Mouse (Mus musculus): ENCODE results near the gene Mtg1. TPM values are rescaled to one million over a fixed set of nuclear protein-coding genes. Genes with fewer than 3 reads are reported as not detected.

Mtg1 gene
- polyA plus RNA-seq (2016; fragmentation: Nextera tagmentation; extraction: Ambion mirVana): 28.3 and 28.9 TPM in 2 replicates

- peaks cover 6% of the 10 kb centered on the region for H3K4me1 ChIP-seq (replicated peaks)
- H3K27ac ChIP-seq (ENCODE audit: poor library complexity, severe bottlenecking): peak within 1 kb of the TSS; percentile 37
- peak within 1 kb of the TSS; percentile 80 for H3K4me2 ChIP-seq
- no peaks in the 10 kb centered on the region for H3K9me3 ChIP-seq (replicated peaks)
- H3K27me3 ChIP-seq (replicated peaks): no peaks in the 10 kb centered on the region
- H3K4me3 ChIP-seq: peak within 1 kb of the TSS; percentile 81
- H3K36me3 ChIP-seq: peaks cover 8% of the 10 kb centered on the region; the same call in 1 of the 2 replicates
- peak; percentile 98 for ATAC-seq (ENCODE audit: insufficient number of reproducible peaks, low FRiP score)
- WGBS: 1% methylated on average over 39 of the region's 39 CpGs
- peak within 1 kb of the TSS; percentile 84 for H3K9ac ChIP-seq
Measured at GRCm38 (mm10) chr7:140137135-140138020, at the start of gene Mtg1. Gene Mtg1 (plus strand): TSS chr7:140137564.

GRCm38 (mm10) chr7:140090601-140091000 is 46.8 kb upstream of the Mtg1 start:
- Histone ChIP-seq H3K36me3 (no peaks in the 10 kb centered on the region), H3K9ac (no peak overlapping the region), H3K4me1 (replicated peaks) (peaks cover 9% of the 10 kb centered on the region; the same call in 1 of the 2 replicates), H3K4me2 (no peak overlapping the region), H3K27ac (ENCODE audit: poor library complexity, severe bottlenecking) (no peak overlapping the region), H3K27me3 (replicated peaks) (no peaks in the 10 kb centered on the region; the same call in 1 of the 2 replicates), H3K4me3 (no peak overlapping the region), H3K9me3 (replicated peaks) (no peaks in the 10 kb centered on the region)
- ATAC-seq (ENCODE audit: insufficient number of reproducible peaks, low FRiP score): no peak
- WGBS: 81% methylated on average over 10 of the region's 10 CpGs

DNA sequence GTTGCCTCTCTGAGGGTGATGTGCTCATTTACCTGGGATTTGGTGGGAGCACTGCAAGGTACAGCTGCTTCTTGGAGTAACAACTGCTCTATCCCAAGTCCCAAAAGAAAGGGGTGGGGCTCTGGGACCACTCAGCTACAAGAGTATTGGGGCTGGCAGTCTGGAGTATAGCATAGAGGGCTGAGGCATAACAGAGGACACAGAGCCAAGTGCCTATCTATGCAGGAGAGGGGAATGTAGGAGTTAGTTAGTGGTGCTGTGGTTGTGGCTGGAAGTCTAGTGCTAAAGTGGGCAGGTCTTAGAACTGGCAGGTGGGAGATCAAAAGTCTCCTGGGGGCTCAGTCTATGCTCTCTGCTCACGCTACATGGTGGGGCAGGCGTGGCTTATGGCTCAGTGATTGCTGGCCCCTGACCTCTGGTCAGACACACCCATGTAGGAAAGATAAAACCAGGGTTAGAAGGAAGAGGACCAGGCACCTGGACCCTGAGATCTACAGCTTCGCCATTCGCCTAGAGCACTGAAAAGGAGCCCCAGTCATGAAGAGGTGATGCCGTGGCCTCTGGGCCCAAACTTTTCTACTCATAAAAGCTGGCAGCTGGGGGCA is 44.3 kb upstream of the Mtg1 start, which contains the start of gene Prap1:
Prap1 (plus strand) TSS at position 472 of the 605 bp plus-strand sequence.
- 66% methylated on average over 5 of the region's 5 CpGs for WGBS

DNA sequence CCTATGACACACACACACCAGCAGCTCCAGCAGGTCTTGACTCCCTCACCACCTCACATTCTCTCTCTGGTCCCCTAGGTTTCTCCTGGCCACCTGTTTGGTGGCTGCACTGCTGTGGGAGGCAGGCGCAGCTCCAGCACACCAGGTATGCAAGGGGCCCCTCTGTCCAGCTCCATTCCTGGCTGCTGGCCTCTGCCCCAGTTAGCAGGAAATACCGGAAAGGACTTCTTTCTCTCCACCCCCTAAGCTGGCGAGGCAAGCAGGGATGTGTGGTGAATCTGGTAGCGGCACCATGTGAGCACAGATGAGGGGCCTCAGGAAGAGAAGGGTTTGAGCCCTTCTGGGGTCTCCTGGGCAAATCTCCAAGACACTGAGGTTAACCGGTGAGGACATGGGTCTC is 42.4 kb upstream of the Mtg1 start:
- Histone ChIP-seq H3K9me3 (replicated peaks) (no peaks in the 10 kb centered on the region), H3K4me1 (replicated peaks) (peaks cover 9% of the 10 kb centered on the region; the same call in 1 of the 2 replicates), H3K4me2 (no peak overlapping the region), H3K4me3 (no peak overlapping the region), H3K27me3 (replicated peaks) (no peaks in the 10 kb centered on the region; the same call in 1 of the 2 replicates), H3K9ac (no peak overlapping the region), H3K36me3 (peaks cover 19% of the 10 kb centered on the region), H3K27ac (ENCODE audit: poor library complexity, severe bottlenecking) (no peak overlapping the region)
- whole genome bisulfite sequencing: 55% methylated on average over 5 of the region's 5 CpGs
- no peak for ATAC-seq (ENCODE audit: insufficient number of reproducible peaks, low FRiP score)

More for the DNA sequence above, 44.3 kb upstream of the Mtg1 start, which contains the start of gene Prap1:
- H3K9ac ChIP-seq: no peak within 1 kb of the TSS
- H3K27me3 ChIP-seq (replicated peaks): no peaks in the 10 kb centered on the region; the same call in 1 of the 2 replicates
- no peak within 1 kb of the TSS for H3K4me3 ChIP-seq
- no peak within 1 kb of the TSS for H3K4me2 ChIP-seq
- no peak within 1 kb of the TSS for H3K27ac ChIP-seq (ENCODE audit: poor library complexity, severe bottlenecking)
- H3K9me3 ChIP-seq (replicated peaks): no peaks in the 10 kb centered on the region
- H3K4me1 ChIP-seq (replicated peaks): peaks cover 9% of the 10 kb centered on the region; the same call in 1 of the 2 replicates
- 0 out of 2 replicates have a peak, but pooled peaks cover 3% of the 10 kb centered on the region for H3K36me3 ChIP-seq
- no peak for ATAC-seq (ENCODE audit: insufficient number of reproducible peaks, low FRiP score)

DNA sequence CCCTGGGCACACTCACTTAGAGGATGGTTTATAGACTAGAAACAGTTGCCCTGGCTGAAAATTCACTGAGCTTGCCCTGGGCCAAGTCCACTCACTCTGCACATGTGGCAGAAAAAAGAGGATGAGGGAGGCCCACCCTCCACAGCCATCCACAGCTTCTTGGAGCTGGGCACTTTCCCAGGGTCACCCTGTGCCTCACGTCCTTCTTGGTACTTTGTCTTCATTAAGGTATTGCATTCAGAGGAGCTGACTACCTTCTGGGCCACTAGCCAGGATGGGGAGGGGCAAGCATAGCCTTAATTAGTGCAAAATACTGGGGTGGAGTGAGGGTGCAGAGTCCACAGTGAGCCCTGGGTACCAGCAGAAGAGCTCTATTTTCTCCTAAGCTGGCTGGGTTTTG is 41.8 kb upstream of the Mtg1 start:
- Histone ChIP-seq H3K9me3 (replicated peaks) (no peaks in the 10 kb centered on the region), H3K27ac (ENCODE audit: poor library complexity, severe bottlenecking) (no peak overlapping the region), H3K4me3 (no peak overlapping the region), H3K27me3 (replicated peaks) (no peaks in the 10 kb centered on the region; the same call in 1 of the 2 replicates), H3K9ac (no peak overlapping the region), H3K4me2 (no peak overlapping the region), H3K4me1 (replicated peaks) (peaks cover 9% of the 10 kb centered on the region; the same call in 1 of the 2 replicates), H3K36me3 (peaks cover 20% of the 10 kb centered on the region)
- 61% methylated on average over 1 of the region's 1 CpGs for WGBS
- no peak for ATAC-seq (ENCODE audit: insufficient number of reproducible peaks, low FRiP score)

- Histone ChIP-seq H3K9ac (no peak overlapping the region), H3K4me3 (no peak overlapping the region), H3K27me3 (replicated peaks) (no peaks in the 10 kb centered on the region; the same call in 1 of the 2 replicates), H3K36me3 (peaks cover 23% of the 10 kb centered on the region), H3K9me3 (replicated peaks) (no peaks in the 10 kb centered on the region), H3K27ac (ENCODE audit: poor library complexity, severe bottlenecking) (no peak overlapping the region), H3K4me1 (replicated peaks) (peaks cover 11% of the 10 kb centered on the region; the same call in 1 of the 2 replicates), H3K4me2 (no peak overlapping the region)
- ATAC-seq (ENCODE audit: insufficient number of reproducible peaks, low FRiP score): no peak
Measured at GRCm38 (mm10) chr7:140096055-140096454, 41.3 kb upstream of the Mtg1 start.

DNA sequence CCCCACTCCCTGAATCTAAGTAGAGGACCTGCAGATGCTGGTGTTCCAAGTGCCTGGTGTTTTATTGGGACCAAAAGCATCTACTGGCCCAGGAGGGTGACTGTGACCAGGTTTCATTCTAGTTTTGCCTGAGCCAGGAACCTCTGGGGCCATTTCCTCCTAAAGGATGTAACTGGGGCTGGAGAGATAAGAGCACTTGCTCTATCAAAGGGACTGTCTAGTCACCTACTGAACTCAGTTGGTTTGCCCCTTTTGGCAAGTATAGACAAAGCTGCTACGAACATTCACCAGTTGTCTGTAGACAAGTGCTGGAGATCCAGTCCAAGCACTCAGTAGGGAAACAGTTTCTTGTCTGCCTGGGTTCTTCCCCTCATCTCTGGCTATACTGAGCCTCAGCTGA is 38.9 kb upstream of the Mtg1 start:
- no peaks in the 10 kb centered on the region for H3K27me3 ChIP-seq (replicated peaks)
- 60% methylated on average over 1 of the region's 1 CpGs for WGBS

DNA sequence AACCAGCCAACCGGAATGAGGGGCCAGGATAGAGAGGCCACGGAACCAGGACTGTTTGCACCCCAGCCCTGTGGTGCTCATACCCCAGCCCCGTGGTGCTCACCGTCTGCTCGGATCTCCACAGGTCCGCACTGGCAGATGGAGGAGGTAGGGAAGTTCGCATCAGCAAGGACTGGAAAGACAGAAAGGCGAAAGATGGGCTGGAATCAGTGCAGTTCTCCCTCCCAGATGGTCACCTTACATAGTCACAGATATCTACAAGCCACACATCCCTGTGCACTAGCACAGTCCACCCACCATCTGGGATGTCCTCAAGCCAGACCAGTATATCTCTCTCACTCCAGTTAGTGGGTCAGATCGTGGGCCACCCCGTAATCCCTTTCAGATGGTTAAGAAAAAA is 35.9 kb upstream of the Mtg1 start:
- Histone ChIP-seq H3K27ac (ENCODE audit: poor library complexity, severe bottlenecking) (0 out of 2 replicates have a peak overlapping the region, but pooled peaks have one; percentile 77), H3K36me3 (peaks cover 38% of the 10 kb centered on the region), H3K4me1 (replicated peaks) (peaks cover 8% of the 10 kb centered on the region), H3K27me3 (replicated peaks) (no peaks in the 10 kb centered on the region), H3K4me2 (peak overlapping the region; percentile 85), H3K9ac (peak overlapping the region; percentile 81), H3K9me3 (replicated peaks) (no peaks in the 10 kb centered on the region), H3K4me3 (peak overlapping the region; percentile 55)
- 71% methylated on average over 10 of the region's 10 CpGs for WGBS
- ATAC-seq (ENCODE audit: insufficient number of reproducible peaks, low FRiP score): no peak

More for the DNA sequence above, 38.9 kb upstream of the Mtg1 start:
- Histone ChIP-seq H3K9me3 (replicated peaks) (no peaks in the 10 kb centered on the region), H3K4me3 (no peak overlapping the region), H3K27ac (ENCODE audit: poor library complexity, severe bottlenecking) (no peak overlapping the region), H3K36me3 (peaks cover 23% of the 10 kb centered on the region), H3K9ac (no peak overlapping the region), H3K4me1 (replicated peaks) (peaks cover 17% of the 10 kb centered on the region), H3K4me2 (no peak overlapping the region)
- no peak for ATAC-seq (ENCODE audit: insufficient number of reproducible peaks, low FRiP score)

DNA sequence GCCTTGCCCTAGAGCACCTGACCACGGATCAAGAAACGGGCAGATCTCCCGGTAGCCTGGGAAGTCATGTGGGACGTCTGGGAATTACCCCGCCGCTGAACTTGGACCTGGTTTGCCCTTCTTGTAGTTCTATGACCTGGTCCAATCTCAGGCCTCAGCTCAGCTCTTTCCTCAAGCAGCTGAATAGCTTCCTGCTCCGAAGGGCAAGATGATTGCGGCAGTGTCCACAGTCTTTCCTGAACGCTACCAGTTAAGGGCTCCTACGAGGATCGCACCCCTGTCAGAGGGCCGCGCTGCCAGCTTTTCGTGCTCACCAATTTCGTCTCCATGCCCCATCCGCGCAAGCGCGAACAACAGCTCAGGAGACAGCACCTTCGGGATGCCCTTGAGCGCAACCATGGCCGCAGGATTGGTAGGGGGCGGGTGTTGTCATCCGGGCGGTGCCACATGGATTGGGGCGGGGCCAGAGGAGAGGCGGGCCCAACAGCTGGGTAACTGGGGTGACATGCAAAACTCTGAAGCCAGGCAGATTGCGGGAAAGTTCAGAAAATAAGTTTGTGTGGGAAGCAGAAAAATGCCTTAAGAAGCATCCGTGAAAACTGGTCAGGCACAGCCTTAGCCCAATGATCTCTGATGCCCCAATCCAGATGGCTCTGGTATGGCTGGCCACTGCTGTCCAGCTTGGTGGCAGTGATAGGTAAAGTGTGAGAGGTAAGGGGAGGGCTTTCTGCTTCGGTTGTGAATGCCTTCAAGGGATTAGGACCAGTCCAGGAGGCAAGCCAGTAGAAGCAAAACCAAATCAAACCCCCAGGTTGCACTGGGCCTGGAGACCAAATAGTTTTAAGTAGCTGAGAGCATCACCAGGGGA is 35.1 kb upstream of the Mtg1 start, which contains the start of gene Fuom:
Fuom (minus strand) TSS at position 449 of the 868 bp plus-strand sequence.
- ATAC-seq (ENCODE audit: insufficient number of reproducible peaks, low FRiP score): peak; percentile 93
- Histone ChIP-seq H3K9ac (peak within 1 kb of the TSS; percentile 81), H3K9me3 (replicated peaks) (no peaks in the 10 kb centered on the region), H3K4me1 (replicated peaks) (peaks cover 8% of the 10 kb centered on the region), H3K4me2 (peak within 1 kb of the TSS; percentile 85), H3K27ac (ENCODE audit: poor library complexity, severe bottlenecking) (peak within 1 kb of the TSS; percentile 77), H3K4me3 (peak within 1 kb of the TSS; percentile 55), H3K36me3 (peaks cover 44% of the 10 kb centered on the region), H3K27me3 (replicated peaks) (no peaks in the 10 kb centered on the region)
- 2% methylated on average over 30 of the region's 30 CpGs for WGBS

GRCm38 (mm10) chr7:140104009-140104408 is 33.4 kb upstream of the Mtg1 start:
- no peak for ATAC-seq (ENCODE audit: insufficient number of reproducible peaks, low FRiP score)
- Histone ChIP-seq H3K27ac (ENCODE audit: poor library complexity, severe bottlenecking) (no peak overlapping the region), H3K4me1 (replicated peaks) (peaks cover 8% of the 10 kb centered on the region), H3K27me3 (replicated peaks) (no peaks in the 10 kb centered on the region), H3K4me3 (no peak overlapping the region), H3K4me2 (no peak overlapping the region), H3K9me3 (replicated peaks) (no peaks in the 10 kb centered on the region), H3K9ac (no peak overlapping the region), H3K36me3 (peaks cover 49% of the 10 kb centered on the region)
- 80% methylated on average over 4 of the region's 4 CpGs for WGBS

All from heart, embryonic 12.5 days (tissue).